Mouse (Mus musculus) ES-Bruce4 (cell line): ENCODE measurements around the gene Tbck. TPM values are rescaled to one million over a fixed set of nuclear protein-coding genes. Genes with fewer than 3 reads are reported as not detected.

Experiments used
- H3K27ac ChIP-seq: 2 replicates; pipeline ENCODE4 v1.5.1; 2012; ENCODE audit warnings: low read length, inconsistent platforms; ENCODE audit not compliant: insufficient read depth
- H3K27me3 ChIP-seq: 2 replicates; pipeline ENCODE4 v1.6.1; 2012; ENCODE audit warnings: mild to moderate bottlenecking, low read length, inconsistent platforms; ENCODE audit not compliant: control insufficient read depth, poor library complexity, insufficient read depth, severe bottlenecking
- H3K36me3 ChIP-seq: 2 replicates; pipeline ENCODE4 v1.6.1; 2012; ENCODE audit warnings: inconsistent platforms, mild to moderate bottlenecking, low read length, moderate library complexity; ENCODE audit not compliant: control insufficient read depth, poor library complexity, insufficient read depth, severe bottlenecking
- H3K4me1 ChIP-seq: one replicate; pipeline ENCODE4 v1.8.1; 2011; ENCODE audit warnings: low read length; ENCODE audit not compliant: control insufficient read depth, insufficient read depth
- H3K4me3 ChIP-seq: 2 replicates; pipeline ENCODE4 v1.5.1; 2011; ENCODE audit warnings: low read depth, mild to moderate bottlenecking, low read length
- H3K9ac ChIP-seq: 2 replicates; pipeline ENCODE4 v1.6.1; 2012; ENCODE audit warnings: low read depth, mild to moderate bottlenecking, inconsistent platforms; ENCODE audit not compliant: poor library complexity, severe bottlenecking
- H3K9me3 ChIP-seq: replicated peaks from 2 replicates; pipeline ENCODE4 v1.6.1; 2012; ENCODE audit warnings: mild to moderate bottlenecking, low read length, inconsistent platforms; ENCODE audit not compliant: control insufficient read depth, poor library complexity, insufficient read depth, severe bottlenecking
- CTCF ChIP-seq: IDR thresholded peaks from one replicate; pipeline ENCODE4 v1.8.1; 2011; ENCODE audit warnings: low read depth, low read length
- EP300 ChIP-seq: IDR thresholded peaks from 2 replicates; pipeline ENCODE4 v1.6.1; 2011; ENCODE audit warnings: low read depth, low read length; ENCODE audit not compliant: insufficient read depth
- POLR2A ChIP-seq: IDR thresholded peaks from one replicate; pipeline ENCODE4 v1.8.1; 2011; ENCODE audit warnings: low read length; ENCODE audit not compliant: insufficient read depth
- polyA plus RNA-seq: library from polyadenylated mRNA; stranded (reverse); fragments of >200 nt; gene quantifications from 2 replicates; pipeline ENCODE4 v1.2.4, GENCODE M21; 2011; ENCODE audit warnings: low read depth; ENCODE audit not compliant: missing spikeins, insufficient read depth, insufficient read length

Gene Tbck
- polyA plus RNA-seq, 1 experiment: 11.5 TPM

DNA sequence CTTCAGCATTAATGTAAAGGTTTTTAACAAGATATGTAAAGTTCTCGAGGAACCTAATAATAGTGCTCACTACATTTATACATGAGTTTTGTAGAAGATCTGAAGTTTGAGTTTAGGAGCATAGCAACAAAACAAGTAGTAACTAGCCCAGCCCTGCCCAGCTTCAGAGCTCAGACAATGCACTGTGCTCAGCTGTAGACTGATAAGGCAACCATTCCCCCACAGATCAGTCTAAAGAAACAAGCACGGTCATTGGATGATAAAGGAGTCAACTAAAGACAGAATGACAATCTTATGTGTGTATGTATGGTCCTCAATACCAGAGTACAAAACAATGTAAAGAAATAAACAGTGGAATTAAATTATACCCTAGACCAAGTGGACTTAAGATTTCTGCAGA lies 135.5 kb downstream of the Tbck start:
- H3K9ac ChIP-seq: no peak overlapping the region
- TF ChIP-seq POLR2A (no peak), CTCF (no peak), EP300 (no peak)
- H3K4me1 ChIP-seq: no peaks in the 10 kb centered on the region
- H3K9me3 ChIP-seq: no peaks in the 10 kb centered on the region
- H3K27me3 ChIP-seq: no peaks in the 10 kb centered on the region
- no peak overlapping the region for H3K4me3 ChIP-seq
- no peaks in the 10 kb centered on the region for H3K36me3 ChIP-seq
- no peak overlapping the region for H3K27ac ChIP-seq

- H3K27ac ChIP-seq: no peak overlapping the region
- no peak for TF ChIP-seq POLR2A
- no peak for TF ChIP-seq EP300
- no peak for TF ChIP-seq CTCF
- H3K4me3 ChIP-seq: no peak overlapping the region
- H3K4me1 ChIP-seq: no peaks in the 10 kb centered on the region
- no peaks in the 10 kb centered on the region for H3K27me3 ChIP-seq
- H3K9me3 ChIP-seq: no peaks in the 10 kb centered on the region
- no peaks in the 10 kb centered on the region for H3K36me3 ChIP-seq
- H3K9ac ChIP-seq: no peak overlapping the region
Observed at GRCm38 (mm10) chr3:132831179-132831873, 147.4 kb downstream of the Tbck start.

- Histone ChIP-seq H3K4me3 (no peak overlapping the region), H3K27ac (no peak overlapping the region), H3K27me3 (no peaks in the 10 kb centered on the region), H3K9me3 (no peaks in the 10 kb centered on the region), H3K9ac (no peak overlapping the region), H3K36me3 (peaks cover 2% of the 10 kb centered on the region; the same call in 1 of the 2 replicates), H3K4me1 (no peaks in the 10 kb centered on the region)
- no peak for TF ChIP-seq EP300
- no peak for TF ChIP-seq CTCF
- no peak for TF ChIP-seq POLR2A
Observed at GRCm38 (mm10) chr3:132835118-132835794, 151.3 kb downstream of the Tbck start.

DNA sequence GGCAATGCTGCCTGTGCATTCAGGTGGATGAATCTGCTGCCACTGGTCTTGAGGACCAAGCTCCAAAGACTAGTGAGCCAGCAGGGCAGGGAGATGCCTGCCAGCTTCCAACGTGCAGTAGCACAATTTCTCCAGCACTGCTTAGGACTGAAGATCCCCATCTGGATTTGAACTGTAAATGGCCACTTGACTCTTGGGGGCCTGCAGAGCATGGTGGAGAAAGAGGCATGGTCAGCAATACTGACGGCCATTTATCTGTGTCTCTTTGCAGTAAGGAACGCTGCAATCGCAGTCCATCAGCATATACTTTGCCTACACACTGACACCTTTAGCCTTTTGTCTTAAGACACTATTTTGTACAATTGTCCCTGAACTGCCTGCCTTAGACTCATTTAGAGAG lies 153.2 kb downstream of the Tbck start:
- Histone ChIP-seq H3K9ac (no peak overlapping the region), H3K4me3 (no peak overlapping the region), H3K27me3 (no peaks in the 10 kb centered on the region), H3K4me1 (no peaks in the 10 kb centered on the region), H3K27ac (no peak overlapping the region), H3K9me3 (no peaks in the 10 kb centered on the region), H3K36me3 (peaks cover 2% of the 10 kb centered on the region; the same call in 1 of the 2 replicates)
- no peak for TF ChIP-seq EP300
- TF ChIP-seq POLR2A: no peak
- TF ChIP-seq CTCF: no peak

DNA sequence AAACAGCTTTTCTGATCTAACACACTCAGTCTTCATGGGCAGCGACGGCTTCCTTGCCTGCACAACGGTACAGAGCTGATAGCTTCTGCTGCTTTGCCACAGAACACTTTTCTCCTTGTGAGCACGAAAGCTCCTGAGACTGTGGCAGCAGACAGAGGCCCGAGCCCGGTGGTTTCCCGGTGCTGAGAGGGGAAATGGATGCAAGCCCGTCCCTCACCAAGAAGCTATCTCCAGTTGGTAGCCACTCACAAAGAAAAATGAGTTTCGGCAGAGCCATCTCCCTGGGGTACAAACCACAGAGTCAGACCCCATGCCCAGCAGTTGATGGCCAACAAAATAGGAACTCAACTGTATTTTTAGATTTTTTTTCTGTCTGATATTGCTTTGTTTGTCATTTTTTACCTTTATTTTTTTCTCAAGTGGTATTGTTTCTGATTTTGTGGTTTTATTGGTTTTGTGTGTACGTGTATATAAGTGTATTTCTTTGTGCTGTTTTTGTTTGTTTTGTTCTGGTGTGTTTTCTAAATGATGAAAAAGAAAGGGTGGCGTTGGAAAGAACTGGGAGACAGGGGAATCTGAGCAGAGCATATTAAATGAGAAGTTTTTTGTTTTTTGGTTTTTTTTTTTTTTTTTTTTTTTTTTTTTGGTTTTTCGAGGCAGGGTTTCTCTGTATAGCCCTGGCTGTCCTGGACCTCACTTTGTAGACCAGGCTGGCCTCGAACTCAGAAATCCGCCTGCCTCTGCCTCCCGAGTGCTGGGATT lies 154.9 kb downstream of the Tbck start:
- no peak overlapping the region for H3K27ac ChIP-seq

More for the DNA sequence above, 154.9 kb downstream of the Tbck start:
- Histone ChIP-seq H3K4me3 (no peak overlapping the region), H3K4me1 (no peaks in the 10 kb centered on the region), H3K27me3 (no peaks in the 10 kb centered on the region), H3K36me3 (peaks cover 2% of the 10 kb centered on the region; the same call in 1 of the 2 replicates), H3K9me3 (no peaks in the 10 kb centered on the region), H3K9ac (no peak overlapping the region)
- TF ChIP-seq CTCF (no peak), EP300 (no peak), POLR2A (no peak)
